Mouse (Mus musculus) embryo, embryonic 10 days (tissue): ENCODE data around the gene Zbtb45.
A peak's percentile ranks its signal among the peaks of the same experiment; 100 is the strongest.

ENCODE experiments used
- DNase-seq: peaks from one replicate; pipeline ENCODE4 v3.0.0-alpha.2; 2015; ENCODE audit warnings: low spot score

Zbtb45 gene

DNA sequence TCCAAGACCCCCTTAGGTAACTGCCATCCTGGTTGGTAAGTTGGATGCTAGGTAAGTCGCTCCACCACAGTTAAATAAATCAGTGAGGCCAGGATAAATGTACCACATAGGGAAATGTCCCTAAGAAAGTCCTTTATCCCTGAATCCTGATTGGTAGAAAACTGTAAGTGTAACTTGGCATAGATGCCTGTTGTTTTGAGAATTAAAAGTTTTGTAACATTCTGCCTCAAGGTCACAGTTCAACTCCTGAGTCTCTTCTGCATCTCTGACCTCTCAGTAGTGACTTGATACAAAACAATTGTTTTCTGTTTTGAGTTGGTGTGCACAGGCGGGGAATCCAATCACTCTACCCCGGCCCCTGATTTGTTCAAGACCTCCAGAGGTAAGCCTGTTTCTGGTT, 11.0 kb downstream of the Zbtb45 start, which contains the start of gene Trim28:
Gene Trim28, plus strand, starts transcription at position 264 of the 400 bp plus-strand sequence.
- no peak for DNase-seq

DNA sequence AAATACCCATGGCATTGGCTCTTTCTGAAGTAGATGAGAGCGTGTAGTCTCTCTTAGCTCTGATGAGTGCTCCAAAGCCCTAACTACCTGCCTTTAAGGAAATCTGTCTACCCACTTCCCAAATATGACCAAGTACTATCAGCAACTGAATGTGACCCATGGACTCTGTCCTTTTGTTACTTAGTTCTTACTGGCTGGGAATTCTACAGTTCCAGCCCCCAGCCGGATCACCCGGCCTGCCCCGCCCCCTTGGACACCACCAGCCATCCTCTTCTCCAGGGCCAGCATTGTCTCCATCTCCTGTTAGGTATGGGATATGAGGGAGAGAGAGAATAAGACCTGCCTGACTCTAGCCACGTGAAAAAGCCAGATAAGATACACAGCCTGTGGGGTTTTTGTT, 11.8 kb downstream of the Zbtb45 start, which contains the start of gene Slc27a5:
Gene Slc27a5, minus strand, starts transcription at position 140 of the 400 bp plus-strand sequence.
- DNase-seq: no peak

DNA sequence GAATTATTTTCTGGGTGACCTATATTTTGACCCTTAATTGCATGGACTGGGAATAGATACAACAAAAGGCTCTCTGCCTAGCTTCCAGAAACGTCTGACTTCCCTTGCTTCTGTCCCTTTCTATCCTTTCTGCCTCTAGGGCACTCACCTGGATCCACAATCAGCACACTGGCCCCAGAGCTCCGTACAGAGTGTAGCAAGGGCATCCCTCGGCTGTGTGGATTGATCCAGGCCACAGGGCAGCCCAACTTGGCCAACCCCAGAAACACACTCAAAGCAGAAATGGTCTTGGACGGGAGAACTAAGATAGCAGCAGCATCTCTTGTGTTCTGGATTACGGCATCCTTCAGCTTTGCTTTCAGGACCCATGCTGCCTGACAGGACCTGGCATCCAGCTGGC, 12.6 kb downstream of the Zbtb45 start:
- no peak for DNase-seq

- no peak for DNase-seq
Observed at GRCm38 (mm10) chr7:12995862-12996261, 14.0 kb downstream of the Zbtb45 start.

DNA sequence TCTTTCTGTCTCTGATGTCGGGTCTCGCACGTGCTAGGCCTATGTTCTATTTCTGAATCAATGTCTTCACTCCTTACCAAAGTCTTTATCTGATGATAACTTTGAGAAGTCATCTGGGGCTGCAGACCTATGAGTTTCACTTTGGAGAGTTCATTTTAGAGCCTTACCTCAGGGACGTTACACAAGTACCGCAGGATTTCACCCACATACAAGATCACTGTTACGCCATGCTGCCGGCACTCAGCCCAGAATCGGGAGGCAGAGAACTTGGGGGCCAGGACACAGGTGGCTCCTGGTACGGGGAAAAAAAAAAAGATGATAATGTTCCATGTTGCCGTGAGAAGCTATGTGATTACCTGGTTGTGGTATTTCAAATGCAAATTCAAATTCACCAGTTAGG, 16.7 kb downstream of the Zbtb45 start:
- DNase-seq: no peak

DNA sequence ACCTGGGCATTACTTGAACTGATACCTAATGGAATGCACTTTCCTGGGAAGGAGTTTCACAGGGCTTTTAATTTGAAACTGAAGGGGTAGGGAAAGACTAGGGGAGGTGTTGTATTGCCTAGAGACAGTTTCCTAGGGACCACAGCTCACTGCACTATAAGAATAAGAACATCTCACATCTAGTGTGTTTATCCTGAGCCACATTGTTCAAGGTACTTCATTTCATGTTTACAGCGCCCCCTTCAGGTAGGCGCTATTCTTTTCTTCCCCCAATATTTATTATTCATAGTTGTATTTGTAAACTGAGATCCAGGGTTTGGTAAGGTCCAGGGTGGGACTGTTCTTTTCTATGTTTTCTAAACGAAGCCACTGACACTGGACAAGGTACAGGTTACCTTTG, 17.6 kb downstream of the Zbtb45 start:
- no peak for DNase-seq

GRCm38 (mm10) chr7:12987409-12988189, 22.2 kb downstream of the Zbtb45 start:
- DNase-seq: no peak

- DNase-seq: no peak
Observed at GRCm38 (mm10) chr7:12986906-12987305, 22.9 kb downstream of the Zbtb45 start.

DNA sequence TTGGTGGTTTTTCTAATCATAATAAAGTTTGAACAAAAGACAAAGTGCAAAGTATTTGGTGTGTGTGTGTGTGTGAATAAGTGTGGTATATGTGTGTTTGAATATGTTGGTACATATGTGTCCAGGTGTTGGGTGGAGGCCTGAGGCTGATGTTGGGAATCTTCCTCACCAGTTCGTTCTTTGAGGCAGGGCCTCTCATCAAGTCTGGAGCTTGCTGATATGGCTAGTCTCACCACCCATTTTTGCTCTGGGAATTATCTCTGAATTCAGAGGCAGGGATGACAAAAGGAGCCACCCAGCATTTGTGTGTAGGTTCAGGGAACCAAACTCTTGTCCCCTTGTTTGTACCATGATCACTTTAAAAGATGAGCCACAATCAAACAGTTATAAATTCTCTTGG, 24.1 kb downstream of the Zbtb45 start:
- no peak for DNase-seq

GRCm38 (mm10) chr7:12980291-12980690, 29.5 kb downstream of the Zbtb45 start:
- no peak for DNase-seq

- no peak for DNase-seq
Observed at GRCm38 (mm10) chr7:12979776-12980175, 30.1 kb downstream of the Zbtb45 start.

- DNase-seq: no peak
Observed at GRCm38 (mm10) chr7:12978931-12979722, 30.7 kb downstream of the Zbtb45 start.

DNA sequence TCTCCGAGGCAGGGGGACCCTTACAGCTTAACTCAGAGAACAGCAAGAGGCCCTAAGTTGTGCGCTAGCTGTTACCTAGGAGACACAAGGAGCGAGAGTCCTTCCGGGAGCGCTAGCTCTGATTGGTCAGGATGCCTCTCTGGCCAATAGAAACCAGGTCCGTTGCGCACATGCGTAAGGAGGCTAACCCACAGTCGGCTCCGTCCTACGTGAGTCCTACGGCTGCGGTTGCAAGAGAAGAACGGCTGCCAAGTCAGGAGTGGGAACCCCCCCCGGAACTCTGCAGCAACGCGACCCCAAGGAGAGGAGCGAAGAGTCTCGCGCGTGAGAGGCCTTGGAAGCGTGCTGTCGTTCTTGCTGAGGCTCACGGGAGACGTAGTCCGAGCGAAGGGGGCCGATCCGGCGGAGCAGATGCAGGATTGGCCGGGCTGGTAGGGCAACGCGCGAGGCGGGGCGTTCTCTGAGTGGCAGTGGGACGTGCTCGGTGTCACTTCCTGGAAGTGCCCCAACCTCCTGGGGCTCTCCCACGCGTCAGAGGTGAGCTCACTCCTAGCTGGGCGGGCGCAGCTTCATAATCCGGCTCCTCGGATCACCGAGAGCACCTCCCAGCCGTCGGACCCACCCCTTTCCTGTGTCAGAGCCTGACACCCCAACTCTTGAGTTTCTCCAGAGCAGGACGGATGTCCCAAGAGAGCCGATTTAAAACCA, 32.0 kb downstream of the Zbtb45 start, which contains the start of gene Zfp446:
Gene Zfp446, plus strand, starts transcription at position 167 of the 708 bp plus-strand sequence.
- DNase-seq: peak; percentile 99

DNA sequence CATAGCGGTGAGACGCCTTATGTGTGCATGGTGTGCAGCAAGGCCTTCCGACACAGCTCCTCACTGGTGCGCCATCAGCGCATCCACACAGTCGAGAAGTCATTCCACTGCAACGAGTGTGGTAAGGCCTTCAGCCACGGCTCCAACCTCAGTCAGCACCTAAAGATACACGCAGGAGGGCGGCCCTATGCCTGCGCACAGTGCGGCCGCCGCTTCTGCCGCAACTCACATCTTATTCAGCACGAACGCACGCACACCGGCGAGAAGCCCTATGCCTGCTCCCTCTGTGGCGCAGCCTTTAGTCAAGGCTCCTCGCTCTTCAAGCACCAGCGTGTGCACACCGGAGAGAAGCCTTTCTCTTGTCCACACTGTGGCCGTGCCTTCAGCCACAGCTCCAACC, 38.9 kb downstream of the Zbtb45 start:
- DNase-seq: no peak

DNA sequence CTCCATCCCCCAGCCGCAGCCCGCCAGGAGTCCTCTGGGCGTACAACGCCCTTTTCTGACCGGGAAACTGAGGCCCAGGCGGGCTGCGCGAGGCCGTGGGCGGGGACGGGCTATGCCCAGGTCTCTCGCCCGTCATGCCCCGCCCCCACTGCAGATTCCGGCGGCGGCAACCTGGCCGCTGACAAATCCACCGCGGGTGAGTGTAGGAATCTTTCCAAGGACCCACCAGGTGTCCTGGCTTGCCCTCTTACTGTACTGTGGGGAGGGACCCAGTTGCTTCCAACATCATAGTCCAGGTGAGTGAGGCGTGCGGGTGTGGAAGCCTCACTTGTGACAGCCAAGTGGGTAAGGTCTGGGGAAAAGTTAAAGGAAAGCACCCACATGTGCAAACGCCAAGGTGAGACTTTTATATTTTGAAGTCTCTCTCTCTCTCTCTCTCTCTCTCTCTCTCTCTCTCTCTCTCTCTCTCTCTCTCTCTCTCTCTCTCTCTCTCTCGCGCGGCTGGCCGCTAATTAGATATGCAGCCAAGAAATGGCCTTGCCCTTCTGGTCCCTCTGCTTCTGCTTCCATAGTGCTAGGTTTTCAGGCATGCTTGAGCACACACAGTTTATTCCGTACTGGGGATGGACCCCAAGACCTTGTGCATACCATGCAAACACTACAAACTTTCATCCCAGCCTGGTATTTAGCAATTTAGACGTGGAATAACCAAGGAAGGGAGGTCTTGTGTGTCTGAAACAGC, 43.6 kb downstream of the Zbtb45 start:
- peak; percentile 47 for DNase-seq

DNA sequence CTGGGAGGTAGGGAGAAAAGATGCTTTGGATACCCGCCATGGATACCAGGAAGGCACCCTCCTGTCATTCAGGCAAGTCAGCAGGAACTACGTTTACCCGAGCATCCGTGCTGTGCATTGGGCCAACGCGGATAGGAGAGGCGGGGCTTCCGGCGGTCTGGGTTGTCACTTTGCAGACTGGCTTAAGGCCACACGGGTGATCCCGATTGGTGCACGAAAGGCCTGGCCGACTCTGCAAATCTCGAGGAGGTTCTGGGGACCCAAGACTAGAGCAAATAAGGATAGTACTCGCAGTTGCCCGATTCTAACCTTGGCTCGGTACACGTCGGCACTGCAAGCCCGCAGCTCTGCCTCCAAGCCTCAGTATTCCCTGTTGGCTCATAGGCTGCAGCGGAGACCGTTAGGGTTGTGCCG, 44.1 kb downstream of the Zbtb45 start, which contains the start of gene Zfp324:
Gene Zfp324, plus strand, starts transcription at position 161 of the 414 bp plus-strand sequence.
- DNase-seq: peak; percentile 94

- DNase-seq: peak; percentile 85
Observed at GRCm38 (mm10) chr7:12961511-12962141, 48.2 kb downstream of the Zbtb45 start.

DNA sequence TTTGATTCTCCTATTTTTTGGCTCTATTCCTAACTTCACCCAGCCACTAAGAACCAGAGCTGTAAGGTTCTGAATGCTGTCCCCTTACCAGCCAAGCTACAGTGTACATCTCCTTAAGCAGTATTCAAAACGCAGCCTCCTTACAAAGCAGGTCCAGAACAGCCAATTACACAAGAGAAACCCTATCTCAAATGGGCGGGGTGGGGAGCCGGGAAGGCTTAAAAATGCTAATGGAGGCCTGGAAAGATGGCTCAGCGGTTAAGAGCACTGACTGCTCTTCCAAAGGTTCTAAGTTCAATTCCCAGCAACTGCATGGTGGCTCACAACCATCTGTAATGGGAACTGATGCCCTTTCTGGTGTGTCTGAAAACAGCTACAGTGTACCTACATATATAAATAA, 50.1 kb downstream of the Zbtb45 start:
- DNase-seq: no peak

DNA sequence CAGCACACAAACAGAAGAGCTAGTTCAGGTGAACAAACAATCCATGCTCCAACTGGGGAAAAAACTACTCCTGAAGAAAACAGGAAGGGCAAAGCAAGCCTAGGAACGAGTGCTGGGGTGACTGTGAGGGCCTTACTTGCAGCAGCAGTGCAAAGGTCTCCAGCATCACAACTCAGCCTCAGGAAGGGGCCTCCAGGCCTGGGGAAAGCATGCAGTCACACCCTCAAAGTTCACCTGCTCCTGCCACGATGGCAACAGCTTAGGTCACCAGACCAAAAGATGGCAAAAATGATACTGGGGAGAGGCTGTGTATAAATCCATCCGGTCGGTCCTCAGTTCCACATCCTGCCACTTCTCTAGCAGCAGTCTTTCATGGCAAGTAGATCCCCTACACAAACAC, 50.9 kb downstream of the Zbtb45 start:
- DNase-seq: no peak

DNA sequence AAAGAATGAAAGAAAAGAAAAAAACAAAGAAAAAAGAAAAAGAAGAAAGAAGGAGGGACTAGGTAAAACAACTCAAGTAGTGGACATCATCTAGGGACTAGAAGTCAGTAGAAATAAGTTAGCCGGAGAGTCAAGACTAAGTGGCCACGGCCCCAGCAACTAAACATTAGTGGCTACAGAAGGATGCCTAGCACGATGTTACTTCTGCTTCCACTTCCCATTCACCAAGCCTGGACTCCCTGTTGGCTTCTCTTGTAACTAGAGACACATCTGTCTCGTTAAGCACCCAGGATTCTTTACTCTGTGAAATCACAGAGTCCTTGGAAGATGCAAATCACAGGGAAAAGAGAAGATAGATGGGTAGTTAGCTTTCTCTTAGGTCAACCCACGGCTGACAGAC, 52.3 kb downstream of the Zbtb45 start:
- no peak for DNase-seq

DNA sequence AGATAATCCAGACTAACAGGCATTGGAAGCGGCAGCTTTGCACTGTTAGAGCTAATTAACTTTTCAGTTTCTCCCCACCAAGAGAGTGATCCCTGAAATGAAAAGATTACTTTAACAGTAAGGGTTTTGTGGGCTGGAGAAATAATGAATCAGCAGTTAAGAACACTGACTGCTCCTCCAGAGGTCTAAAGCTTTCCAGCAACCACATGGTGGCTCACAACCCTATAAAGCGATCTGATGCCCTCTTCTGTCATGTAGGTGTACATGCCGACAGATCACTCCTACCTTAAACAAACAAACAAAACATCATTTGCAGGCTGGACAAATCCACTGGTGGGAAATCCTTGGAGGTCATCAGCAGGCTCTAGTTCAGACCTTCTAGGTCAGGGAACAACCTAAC, 54.9 kb downstream of the Zbtb45 start:
- no peak for DNase-seq
